Mouse (Mus musculus) granulocyte monocyte progenitor cell, adult 5-6 weeks (primary cell): ENCODE data around the gene Syn3. TPM values are rescaled to one million over a fixed set of nuclear protein-coding genes. Genes with fewer than 3 reads are reported as not detected.
A peak's percentile ranks its signal among the peaks of the same experiment; 100 is the strongest.

Experiments
- ATAC-seq: replicated peaks from 2 replicates; pipeline ENCODE4 v1.8.0; 2016; ENCODE audit warnings: mild to moderate bottlenecking, moderate TSS enrichment, inconsistent platforms; ENCODE audit not compliant: poor library complexity, severe bottlenecking
- total RNA-seq, 2 experiments: library from RNA; stranded (forward) in 1 of 2; stranded (reverse) in 1 of 2; fragments of 200-712, 200-1000 nt in 1 of 2; fragments of >200 nt in 1 of 2; fragmentation: Nextera tagmentation in 1 of 2; gene quantifications; 2 replicates each; pipeline ENCODE4 v1.2.3; 2014 to 2017

The Syn3 gene
- total RNA-seq, 2 experiments from 2014 or later, result 0.15 to 0.31 TPM

DNA sequence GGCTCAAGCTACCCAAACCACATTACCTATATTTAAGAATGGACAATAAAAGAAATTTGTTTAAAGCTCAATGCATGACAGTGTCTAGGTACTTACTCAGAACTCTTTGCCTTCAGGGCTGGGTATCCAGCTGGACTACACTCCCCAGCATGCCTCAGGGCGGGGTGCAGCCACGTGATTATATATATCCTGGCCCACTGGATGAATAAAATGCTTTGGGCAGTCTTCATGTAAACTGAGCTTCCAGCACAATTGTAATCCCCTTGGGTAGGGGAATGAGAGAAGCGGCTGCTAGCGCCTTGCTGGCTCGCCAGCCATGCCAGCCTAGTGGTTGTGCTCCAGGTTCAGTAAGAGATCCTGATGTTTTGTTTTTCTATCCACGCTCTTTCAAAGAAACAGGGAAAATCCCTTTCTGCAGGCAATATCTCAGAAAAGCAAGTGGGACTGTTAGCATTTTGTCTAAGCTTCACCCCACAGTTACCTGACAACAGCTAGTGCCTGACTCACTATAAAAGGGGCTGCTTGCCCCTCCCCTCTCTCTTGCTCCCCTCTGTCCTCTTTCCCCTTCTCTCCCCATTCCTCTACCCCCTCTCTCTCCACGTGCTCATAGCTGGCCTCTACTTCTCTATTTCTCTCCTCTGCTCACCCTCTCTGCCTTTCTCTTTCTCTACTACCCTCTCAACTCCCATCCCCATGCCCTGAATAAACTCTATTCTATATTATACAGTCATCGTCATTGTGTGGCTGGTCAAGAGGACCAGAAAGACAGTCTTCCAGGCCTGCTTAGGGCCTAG, 122.1 kb downstream of the Syn3 start:
- ATAC-seq, result no peak

DNA sequence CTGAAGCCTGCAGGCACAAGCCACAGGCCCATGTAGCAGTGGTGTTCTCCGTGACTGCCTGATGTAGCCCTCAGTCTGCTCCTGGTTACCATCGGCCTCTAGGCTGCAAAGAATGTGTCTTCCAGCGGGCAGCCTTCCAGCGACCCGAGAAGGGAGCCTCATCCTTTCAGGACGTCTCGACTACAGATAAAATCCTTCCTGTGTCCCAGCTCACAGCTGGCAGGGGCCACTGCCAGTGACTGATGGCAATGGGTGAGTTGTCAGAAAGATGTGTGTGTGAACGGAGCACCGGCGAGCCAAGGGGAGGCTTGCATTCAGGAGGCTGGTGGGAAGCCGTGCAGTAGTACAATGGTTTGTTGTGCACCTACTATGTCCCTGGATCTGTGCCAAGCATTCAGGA, 122.8 kb downstream of the Syn3 start:
- ATAC-seq, result no peak

DNA sequence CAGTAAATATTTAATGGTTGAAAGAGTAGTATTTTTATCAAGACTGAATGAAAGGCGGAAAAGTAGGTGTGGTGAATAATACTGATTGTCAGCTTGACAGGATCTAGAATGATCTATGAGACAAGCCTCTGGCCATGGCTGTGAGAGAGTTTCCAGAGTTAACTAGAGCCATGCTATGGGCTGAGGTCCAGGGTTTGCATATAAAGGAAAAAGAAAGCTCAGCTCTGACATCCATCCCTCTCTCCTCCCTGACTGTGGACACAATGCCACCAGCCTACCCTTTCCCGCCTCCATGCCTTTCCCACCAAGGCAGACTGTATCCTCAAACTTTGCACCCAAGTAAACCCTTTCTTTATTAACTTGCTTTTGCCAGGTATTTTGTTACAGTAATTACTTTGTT, 124.6 kb downstream of the Syn3 start:
- no peak for ATAC-seq

DNA sequence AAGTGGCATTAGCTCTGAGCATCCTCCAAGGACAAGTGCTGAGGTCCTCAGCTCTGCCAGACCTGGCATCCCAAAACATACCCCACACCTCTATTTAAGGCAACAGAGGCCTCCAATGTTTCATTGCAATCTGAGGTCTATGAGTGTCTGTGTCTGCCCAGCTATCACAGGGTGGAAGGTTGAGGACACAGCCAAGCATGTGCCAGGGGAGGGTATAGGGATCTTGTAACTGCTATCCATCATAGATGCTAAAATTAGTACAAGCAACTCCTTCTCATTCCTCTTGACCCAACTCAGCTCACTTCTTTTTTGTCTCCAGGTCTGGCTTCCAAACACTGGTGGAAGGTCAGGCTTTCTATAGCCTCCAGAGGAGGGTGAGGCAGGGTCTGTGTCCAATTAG, 127.1 kb downstream of the Syn3 start:
- ATAC-seq, result no peak

DNA sequence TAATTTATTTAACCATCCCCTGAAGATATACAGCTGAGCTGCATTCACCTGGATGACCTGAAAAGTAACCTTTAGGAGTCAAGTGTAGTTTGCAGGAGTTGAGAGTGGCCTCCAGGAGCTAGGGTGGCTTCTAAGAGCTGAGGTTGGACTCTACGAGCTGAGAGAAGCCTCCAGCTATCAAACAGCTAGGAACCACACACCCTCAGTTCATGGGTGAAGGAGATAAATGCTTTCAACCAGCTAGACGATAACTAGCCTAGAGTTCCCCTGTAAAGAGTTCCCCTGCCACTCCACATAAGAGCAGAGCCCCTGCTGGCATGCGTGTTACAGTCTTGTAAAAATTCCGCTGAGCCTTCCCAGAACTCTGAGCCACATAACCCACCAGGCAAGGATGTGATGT, 129.3 kb downstream of the Syn3 start:
- no peak for ATAC-seq

DNA sequence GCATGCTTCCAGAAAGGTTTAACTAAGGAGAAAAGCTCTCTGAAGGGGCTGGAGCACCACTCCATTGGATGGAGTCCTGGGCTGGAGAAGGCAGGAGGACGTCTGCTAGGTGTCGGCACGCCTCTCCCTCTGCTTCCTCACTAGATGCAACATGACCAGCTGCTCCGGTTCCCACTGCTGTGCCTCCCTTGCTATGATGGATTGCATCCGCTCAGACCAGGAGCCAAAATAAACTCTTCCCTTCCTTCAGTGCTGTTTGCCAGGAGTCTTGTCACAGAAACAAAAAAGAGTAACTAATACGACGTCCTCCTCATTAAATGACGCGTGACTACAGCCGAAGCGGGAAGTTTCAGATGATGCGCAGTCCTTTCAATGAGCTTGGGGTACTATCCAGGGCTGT, 129.9 kb downstream of the Syn3 start:
- ATAC-seq, result no peak

DNA sequence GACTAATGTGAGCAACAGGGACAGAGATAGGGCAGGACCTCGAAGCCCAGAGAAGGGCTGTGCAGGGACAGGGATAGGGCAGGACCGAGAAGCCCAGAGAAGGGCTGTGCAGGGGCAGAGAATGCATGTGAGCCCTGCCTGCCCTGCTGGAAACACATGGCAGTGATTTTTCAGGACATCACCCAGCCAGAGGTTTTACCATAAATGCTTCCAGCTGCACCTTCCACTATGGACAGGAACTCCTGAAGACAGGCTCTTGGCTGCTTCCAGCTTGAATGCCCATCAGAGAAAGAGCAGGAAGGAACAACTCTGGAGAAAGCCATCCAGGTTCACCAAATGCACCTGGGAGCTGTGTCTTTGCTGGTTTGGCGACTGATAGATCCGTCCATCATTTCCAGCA, 131.3 kb downstream of the Syn3 start:
- no peak for ATAC-seq

DNA sequence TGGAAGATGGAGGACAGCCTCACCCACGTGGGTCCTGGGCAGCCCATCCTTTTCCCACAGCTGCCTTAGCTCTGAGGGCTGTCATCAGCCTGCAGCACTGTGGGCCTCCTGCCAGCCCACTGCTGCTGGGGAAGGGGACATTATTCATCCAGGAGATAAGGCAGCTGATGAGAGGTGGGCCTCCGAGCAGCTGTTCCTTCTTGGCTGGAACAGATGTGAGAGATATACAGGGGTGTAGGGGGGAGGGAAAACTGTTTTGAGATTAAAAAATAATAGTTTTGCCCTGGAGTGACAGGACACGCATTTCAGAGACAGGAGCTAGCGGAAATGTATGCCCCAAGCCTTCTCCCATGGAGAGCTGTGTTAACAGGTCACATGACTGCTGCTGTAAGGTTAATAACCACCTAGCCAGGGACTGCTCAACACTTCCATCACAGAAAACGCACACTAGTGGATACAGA, 133.0 kb downstream of the Syn3 start:
- no peak for ATAC-seq

DNA sequence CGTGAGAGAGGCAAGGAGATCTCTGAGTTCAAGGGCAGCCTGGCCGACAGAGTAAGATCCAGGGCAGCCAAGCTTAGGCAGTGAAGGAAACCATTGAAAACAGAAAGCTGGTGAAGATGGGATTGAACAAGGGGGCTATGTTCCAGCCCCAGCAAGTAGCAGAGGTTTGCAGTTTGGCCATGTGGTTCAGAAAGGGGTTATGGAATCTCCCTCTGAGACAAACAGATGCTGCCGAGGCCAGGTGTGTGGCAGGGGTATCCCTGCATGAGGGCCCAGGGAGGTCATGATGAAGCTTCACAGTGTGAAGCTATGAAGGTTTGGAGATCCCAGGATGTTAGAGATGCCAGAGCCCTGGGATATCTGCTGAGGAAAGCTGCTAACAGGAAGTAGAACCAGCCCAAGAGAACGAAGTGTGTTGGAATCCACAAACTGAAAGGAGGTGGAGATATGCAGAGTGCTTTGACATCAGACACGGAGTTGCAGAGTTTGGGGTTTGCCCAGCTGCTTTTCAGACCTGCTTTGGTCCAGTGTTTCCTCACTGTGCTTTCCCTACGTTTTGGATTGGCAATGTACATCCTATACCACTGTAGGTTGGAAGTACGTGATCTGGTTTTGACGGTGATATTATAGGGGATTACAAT, 134.9 kb downstream of the Syn3 start:
- ATAC-seq, result no peak

DNA sequence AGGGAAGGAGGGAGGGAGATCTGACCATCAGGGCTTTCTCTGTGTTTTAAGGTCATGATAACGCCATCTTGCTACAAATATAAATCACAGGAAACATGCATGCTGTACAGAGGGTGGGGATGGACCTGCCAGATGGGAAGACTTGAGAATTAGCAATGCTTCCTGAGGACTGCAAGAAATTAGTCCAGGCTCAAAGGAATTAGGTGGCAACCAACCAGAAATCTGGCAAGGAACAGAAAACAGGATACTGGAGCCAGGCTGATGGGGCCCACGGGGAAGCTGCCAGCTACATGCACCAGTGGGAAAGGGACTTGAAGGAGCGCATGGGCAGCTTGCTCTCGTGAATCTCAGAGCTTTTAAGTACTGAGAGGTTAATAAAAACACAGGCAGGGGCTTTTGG, 139.0 kb downstream of the Syn3 start:
- no peak for ATAC-seq

DNA sequence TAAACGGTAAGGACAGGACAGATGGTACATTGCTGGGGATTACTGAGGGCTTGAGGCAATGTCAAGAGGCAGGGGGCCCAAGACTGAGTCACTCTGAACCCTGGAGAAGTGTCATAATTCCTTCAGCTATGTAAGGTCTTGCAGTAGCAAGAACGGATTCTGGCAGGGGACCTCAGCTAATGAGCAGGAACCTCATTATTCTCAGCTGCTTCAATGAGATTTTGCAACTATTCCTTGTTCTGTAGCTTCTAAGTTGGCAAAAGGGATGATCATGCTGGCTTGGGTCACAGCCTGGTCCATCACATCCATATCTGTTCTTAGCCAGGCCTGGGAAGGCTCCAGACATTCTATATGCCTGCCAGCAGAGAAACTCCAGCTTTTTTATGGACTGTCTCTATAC, 139.5 kb downstream of the Syn3 start:
- no peak for ATAC-seq

DNA sequence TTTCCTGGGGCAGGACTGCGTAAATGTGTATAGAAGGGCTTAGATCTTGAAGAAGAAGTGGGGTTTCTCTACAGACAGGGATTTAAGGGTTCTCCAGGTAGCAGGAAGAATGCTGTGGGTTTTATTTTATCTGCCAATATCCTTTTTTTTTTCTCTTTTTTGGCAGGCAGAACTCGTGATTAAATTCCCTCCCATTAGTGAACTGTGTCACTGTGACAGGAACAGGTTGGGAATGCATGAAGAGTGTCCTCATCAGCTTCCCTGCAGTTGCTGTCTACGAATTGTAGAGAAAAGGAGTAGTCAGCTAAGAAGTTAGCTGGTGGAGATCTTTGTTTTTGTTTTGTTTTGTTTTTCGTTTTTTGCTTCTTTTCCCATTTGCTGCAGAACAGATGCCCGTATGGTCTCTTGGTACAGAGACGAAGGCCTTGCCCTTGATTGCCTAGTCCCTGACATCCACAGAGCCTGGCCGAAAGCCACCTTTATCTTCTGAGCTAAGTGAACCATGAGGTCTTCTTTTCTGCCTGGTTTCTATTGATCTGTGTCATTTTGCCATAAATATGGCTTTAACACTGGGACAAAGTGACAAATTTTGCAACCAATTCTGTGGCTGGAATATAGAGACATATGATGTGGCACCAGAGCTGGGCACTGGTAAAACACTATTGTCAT, 140.3 kb downstream of the Syn3 start:
- no peak for ATAC-seq

DNA sequence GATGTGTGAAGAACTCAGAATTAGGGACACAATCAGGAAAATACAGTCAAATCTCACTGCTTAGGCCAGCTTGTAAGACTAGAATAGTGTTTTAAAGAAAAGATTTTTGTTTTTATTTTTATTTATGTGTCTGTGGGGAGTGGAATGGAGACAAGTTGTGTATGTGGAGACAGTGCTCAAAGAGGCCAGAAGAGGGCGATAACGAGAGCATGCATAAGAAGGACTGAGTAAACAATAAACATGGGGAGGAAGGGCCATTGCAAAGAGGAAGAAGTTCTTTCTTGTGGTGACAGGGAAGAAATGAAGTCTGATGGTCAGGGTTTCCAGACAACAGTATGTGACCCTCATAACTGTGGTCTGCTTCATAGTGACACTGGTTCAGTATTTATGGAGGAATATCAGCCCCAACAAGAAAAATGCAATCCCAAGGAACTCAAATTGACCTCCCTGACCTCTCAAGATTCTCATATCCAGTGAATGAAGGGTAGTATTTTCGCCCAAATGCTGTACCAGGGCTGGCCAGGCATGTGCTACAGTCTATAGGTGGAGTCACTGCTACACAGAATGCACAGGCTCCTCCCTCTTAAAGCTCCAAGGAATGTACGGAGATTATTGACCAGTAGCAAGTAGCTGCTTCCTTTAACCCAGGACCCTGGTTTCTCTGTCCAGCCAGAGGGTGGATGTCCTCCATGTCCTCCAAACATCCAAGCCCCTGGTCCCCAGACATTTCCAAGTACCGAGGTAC, 141.7 kb downstream of the Syn3 start:
- ATAC-seq, result peak; percentile 93

DNA sequence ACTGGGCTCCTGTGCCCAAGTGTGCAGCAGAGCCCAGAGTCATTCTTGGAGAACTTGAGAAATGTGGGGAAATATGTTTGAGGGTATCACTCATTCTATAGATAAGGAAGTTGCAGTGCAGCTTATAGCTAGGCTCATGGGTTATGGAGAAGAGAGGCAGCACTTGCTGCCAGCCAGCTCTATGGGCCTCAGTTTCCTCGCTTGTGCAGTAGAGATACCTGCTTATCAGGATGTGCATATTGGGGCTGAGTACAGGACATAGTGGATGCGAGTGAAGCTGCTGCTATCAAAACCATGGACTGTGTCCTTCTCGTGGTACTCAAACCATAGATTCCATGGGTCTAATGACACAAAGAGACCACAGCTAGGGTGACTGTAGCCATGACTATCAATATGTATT, 146.2 kb downstream of the Syn3 start:
- no peak for ATAC-seq

DNA sequence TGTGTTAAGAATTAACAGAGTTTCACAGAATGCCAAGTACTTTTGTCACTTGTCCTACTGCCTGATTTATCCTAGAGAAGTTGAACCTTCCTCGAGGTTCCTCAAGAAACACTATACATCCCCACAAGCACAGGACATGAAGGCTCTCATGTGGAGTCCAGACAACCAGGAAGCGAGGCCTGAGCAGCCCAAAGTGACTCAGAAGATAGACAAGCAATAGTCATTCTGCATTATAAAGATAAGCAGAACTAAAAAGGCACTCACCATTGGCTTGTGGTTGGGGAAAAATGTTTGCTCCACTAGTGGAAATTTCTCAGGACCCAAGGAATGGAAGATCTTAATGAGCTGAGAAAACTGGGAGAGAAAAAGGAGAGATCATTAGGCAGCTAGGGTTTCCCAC, 147.4 kb downstream of the Syn3 start:
- ATAC-seq, result no peak

DNA sequence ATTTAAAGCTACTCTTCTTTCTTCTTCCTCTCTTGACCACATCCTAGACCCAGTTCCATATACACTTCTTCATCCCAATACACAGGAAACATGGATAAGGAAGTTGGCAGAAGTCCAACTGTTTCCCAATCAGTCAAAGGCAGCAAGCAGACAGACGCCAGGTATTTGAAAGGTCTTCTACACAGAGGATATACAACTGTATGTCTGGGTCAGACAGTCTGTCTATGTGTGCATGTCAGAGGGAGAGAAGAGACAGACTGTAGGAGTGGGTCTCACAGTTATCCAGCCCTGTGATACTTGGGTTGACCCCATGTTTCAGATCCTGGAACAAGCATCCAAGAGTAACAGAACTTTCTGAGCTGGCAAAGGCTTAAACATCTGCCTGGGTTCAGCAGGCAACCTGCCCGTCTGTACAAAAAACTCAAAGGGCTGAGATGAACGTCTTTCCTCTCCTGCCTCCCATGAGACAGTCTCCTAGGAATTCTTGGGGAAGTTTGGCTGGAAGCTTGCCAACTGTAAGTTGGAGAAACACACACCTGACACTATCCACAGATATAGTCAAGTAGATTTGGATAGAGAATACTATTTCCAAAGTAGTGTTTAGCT, 152.4 kb downstream of the Syn3 start:
- ATAC-seq, result no peak

DNA sequence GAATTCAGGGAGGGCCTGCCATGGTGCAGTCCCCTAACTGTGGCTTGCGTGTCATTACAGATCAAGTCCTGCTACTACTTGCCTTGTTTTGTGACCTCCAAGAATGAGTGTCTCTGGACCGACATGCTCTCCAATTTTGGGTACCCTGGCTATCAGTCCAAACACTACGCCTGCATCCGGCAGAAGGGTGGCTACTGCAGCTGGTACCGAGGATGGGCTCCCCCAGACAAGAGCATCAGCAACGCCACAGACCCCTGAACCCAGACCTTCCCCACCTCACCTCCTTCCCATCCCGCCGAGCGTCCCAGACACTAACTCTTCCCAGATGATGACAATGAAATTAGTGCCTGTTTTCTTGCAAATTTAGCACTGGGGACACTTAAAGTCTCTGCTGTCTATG, 153.1 kb downstream of the Syn3 start:
- ATAC-seq, result no peak

DNA sequence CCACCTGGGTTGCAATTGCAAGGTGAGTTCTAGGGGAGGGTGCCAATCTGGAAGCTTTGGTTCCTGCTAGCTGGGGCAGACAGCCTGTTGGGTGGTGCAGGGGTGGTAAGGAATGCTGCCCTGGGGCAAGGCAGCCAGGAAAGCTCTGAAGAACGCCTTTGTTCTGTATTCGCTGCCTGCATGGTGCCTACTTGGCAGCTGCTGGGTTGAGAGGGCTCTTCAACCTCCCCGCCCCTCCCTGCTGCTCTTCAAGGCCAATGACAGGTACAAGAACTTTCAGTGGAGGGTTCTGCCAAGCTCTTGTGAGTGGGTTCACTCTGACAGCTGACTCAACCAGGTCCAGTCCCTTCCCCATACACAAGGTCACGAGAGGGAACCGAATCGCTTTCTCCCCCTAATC, 154.0 kb downstream of the Syn3 start:
- ATAC-seq, result no peak

DNA sequence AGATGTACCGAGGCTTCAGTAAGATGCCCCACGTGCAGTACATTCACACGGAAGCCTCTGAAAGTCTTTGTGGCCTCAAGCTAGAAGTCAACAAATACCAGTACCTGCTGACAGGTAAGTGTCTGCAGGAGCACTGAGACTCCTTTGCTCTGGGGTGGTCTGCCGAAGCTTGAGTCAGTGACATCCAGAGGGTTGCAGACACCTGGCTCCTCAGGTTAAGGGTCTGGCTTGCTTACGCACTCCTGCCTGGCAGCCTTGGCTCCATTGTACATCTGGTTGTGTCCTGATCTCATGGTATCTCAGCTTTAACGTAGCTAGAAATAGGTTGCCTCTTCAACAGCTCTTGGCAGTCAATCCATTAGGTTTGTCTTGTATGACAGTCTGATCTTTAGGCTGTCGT, 154.8 kb downstream of the Syn3 start:
- ATAC-seq, result no peak

DNA sequence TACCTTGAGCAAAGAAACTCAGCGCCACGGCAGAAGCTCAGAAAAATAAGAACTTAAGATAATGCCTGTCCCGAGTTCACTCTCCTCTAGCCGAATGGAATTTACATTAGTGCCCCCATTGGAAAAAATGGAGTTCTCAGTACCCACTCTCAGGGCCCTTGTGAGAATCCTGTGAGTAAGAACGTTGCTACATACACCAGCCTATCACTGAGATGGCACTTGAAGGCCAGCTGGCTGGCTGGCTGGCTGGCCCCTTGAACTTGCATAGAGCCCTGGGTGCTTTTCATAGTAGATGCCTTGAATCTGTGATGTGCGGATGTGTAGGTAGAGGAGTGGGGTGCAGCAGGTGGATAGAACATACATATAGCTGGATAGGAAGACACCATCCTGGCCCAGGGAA, 155.3 kb downstream of the Syn3 start:
- no peak for ATAC-seq

DNA sequence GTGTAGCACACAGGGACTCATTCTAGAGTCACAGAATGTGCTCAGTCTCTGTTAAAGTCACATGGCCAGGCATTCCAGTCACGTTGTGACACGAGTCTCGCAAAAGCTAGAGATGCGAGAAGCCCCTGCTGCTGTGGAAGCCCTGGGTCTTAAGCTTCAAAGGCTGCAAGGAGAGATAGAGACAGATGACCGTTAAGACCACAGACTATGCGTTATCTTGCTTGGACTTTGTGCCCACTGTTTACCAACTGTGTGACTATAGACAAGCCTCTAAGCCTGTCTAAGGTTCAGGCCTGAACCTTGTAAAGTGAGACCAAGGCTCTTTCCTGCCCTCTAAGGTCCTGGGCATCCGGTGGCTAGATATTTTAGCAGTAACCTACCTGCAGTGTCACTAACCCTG, 156.0 kb downstream of the Syn3 start:
- ATAC-seq, result no peak
